Mouse (Mus musculus): ENCODE results near the gene Tnp1. TPM values are rescaled to one million over a fixed set of nuclear protein-coding genes. Genes with fewer than 3 reads are reported as not detected.

Tnp1 gene
- polyA plus RNA-seq, 1 experiment from 2014 or later: not detected

GRCm38 (mm10) chr1:73053545-73054326 lies 38.0 kb upstream of the Tnp1 start:
- 50% methylated on average over 9 of the region's 9 CpGs for WGBS
- H3K4me3 ChIP-seq (ENCODE audit: low read depth, low read length): no peak overlapping the region
- no peak overlapping the region for H3K9ac ChIP-seq (replicated peaks; ENCODE audit: low read length)
- ATAC-seq (replicated peaks; ENCODE audit: insufficient number of reproducible peaks, low FRiP score, low TSS enrichment, low read depth): no peak
- H3K27ac ChIP-seq (replicated peaks; ENCODE audit: low read depth, low read length): no peak overlapping the region
- H3K4me1 ChIP-seq (ENCODE audit: control insufficient read depth, insufficient read depth, low read length): no peaks in the 10 kb centered on the region
- H3K27me3 ChIP-seq (ENCODE audit: control insufficient read depth, insufficient read depth, low read length): no peaks in the 10 kb centered on the region
- DNase-seq (ENCODE audit: low spot score): no peak
- H3K4me2 ChIP-seq (ENCODE audit: low read depth, low read length): no peak overlapping the region
- no peaks in the 10 kb centered on the region for H3K9me3 ChIP-seq (replicated peaks; ENCODE audit: control insufficient read depth, low read length)
- H3K36me3 ChIP-seq (replicated peaks; ENCODE audit: control insufficient read depth, insufficient read depth, low read depth, low read length): no peaks in the 10 kb centered on the region

- no peak for ATAC-seq (replicated peaks; ENCODE audit: insufficient number of reproducible peaks, low FRiP score, low TSS enrichment, low read depth)
- Histone ChIP-seq H3K27me3 (ENCODE audit: control insufficient read depth, insufficient read depth, low read length) (no peaks in the 10 kb centered on the region), H3K4me1 (ENCODE audit: control insufficient read depth, insufficient read depth, low read length) (no peaks in the 10 kb centered on the region), H3K36me3 (replicated peaks; ENCODE audit: control insufficient read depth, insufficient read depth, low read depth, low read length) (no peaks in the 10 kb centered on the region), H3K9ac (replicated peaks; ENCODE audit: low read length) (no peak overlapping the region), H3K27ac (replicated peaks; ENCODE audit: low read depth, low read length) (no peak overlapping the region), H3K4me3 (ENCODE audit: low read depth, low read length) (no peak overlapping the region), H3K9me3 (replicated peaks; ENCODE audit: control insufficient read depth, low read length) (no peaks in the 10 kb centered on the region), H3K4me2 (ENCODE audit: low read depth, low read length) (no peak overlapping the region)
- DNase-seq (ENCODE audit: low spot score): no peak
- 90% methylated on average over 5 of the region's 6 CpGs for WGBS
Measured at GRCm38 (mm10) chr1:73046896-73047672, 31.4 kb upstream of the Tnp1 start.

DNA sequence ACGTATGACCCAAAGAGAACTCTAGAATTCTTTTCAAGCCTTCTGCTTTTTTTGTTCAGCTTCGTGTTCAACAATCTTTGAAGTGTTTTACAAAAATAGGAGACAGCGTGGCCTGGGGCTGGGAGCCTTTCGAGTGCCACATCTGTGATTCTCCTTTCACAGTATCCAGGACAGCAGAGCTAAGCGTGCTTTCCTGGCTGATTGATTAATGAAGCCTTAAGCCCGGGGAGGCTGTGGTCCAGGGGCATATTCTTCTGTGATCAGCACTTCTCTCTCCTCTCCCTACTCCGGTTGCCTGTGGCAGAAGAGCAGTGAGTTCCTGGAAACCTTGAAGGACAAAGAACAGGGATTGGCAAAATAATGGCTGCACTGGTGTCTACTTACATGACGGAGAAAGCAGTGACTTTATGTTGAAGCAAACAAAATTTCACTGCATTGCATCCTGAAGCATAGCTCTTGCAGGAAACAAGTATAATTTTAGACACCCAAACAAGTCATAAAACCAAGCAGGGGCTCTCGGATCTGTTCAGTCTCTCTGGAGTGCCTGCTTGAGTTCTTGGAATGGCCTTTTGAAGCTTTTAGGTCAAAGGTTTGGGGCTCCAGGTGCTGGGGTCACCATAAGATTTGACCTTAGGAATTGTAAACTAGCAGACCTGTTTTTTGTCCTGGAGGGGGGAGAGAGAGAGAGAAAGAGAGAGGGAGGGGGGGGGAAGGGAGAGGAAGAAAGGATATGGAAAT lies 30.4 kb upstream of the Tnp1 start:
- Histone ChIP-seq H3K27me3 (ENCODE audit: control insufficient read depth, insufficient read depth, low read length) (no peaks in the 10 kb centered on the region), H3K4me3 (ENCODE audit: low read depth, low read length) (no peak overlapping the region), H3K4me2 (ENCODE audit: low read depth, low read length) (no peak overlapping the region), H3K9ac (replicated peaks; ENCODE audit: low read length) (no peak overlapping the region), H3K9me3 (replicated peaks; ENCODE audit: control insufficient read depth, low read length) (no peaks in the 10 kb centered on the region), H3K36me3 (replicated peaks; ENCODE audit: control insufficient read depth, insufficient read depth, low read depth, low read length) (no peaks in the 10 kb centered on the region), H3K4me1 (ENCODE audit: control insufficient read depth, insufficient read depth, low read length) (no peaks in the 10 kb centered on the region), H3K27ac (replicated peaks; ENCODE audit: low read depth, low read length) (no peak overlapping the region)
- ATAC-seq (replicated peaks; ENCODE audit: insufficient number of reproducible peaks, low FRiP score, low TSS enrichment, low read depth) (no peak), DNase-seq (ENCODE audit: low spot score) (no peak)
- WGBS: 26% methylated on average over 9 of the region's 9 CpGs

DNA sequence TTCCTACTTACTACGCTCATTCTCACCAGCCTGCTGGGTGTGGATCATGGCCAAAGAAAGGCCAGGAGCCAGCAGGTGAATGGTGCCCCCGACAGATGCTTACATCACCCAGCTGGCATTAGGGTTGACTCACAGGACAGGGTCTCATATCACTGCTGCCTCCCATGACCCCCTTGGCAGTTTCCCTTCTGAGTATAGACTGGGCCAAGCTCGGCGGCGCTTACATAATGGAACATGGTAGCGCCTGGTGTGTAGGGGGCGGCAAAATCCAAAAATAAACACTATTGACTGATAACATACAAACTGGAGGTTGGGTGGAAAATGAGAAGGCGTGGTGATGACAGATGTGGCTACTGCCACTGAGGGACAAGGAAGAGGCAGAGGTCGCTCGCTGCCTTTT lies 28.0 kb upstream of the Tnp1 start:
- H3K4me2 ChIP-seq (ENCODE audit: low read depth, low read length): no peak overlapping the region
- no peaks in the 10 kb centered on the region for H3K27me3 ChIP-seq (ENCODE audit: control insufficient read depth, insufficient read depth, low read length)
- no peak overlapping the region for H3K9ac ChIP-seq (replicated peaks; ENCODE audit: low read length)
- no peak for DNase-seq (ENCODE audit: low spot score)
- no peak for ATAC-seq (replicated peaks; ENCODE audit: insufficient number of reproducible peaks, low FRiP score, low TSS enrichment, low read depth)
- no peak overlapping the region for H3K27ac ChIP-seq (replicated peaks; ENCODE audit: low read depth, low read length)
- H3K9me3 ChIP-seq (replicated peaks; ENCODE audit: control insufficient read depth, low read length): no peaks in the 10 kb centered on the region
- WGBS: 91% methylated on average over 10 of the region's 10 CpGs
- H3K4me3 ChIP-seq (ENCODE audit: low read depth, low read length): no peak overlapping the region
- no peaks in the 10 kb centered on the region for H3K36me3 ChIP-seq (replicated peaks; ENCODE audit: control insufficient read depth, insufficient read depth, low read depth, low read length)
- H3K4me1 ChIP-seq (ENCODE audit: control insufficient read depth, insufficient read depth, low read length): no peaks in the 10 kb centered on the region

DNA sequence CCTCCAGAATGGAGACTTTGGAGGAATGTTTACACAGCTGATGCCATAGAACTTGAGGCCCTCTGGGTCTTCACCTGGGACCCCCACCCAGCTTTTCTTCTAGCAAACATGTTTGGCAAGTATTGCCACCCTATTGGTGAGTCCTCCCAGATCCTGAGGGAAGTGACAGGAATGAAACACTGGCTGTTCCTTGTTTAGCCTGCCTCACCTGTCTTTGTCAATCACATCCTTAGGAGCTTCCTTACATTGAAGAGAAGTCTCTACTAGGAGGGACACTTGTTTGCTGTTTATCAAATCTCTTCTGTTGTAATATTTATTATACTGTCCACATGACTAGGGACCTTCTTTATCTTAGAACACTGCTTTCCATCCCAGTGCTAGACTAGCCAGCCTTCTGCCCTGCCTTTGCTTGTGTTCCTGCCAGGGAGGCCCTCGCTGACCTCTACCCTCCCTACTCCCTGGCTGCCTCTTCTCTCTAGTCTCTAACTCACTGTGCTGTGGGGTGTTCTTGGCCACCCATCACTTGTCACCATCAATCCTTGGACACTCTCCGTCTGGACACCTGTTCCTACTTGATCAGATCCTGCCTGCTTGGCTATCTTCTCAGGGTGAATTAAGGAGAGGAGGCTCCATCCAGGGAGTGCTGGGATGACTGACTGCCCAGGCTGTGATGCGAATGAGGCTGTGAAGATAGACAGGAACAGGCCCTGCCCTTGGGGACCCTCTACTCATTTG lies 25.1 kb upstream of the Tnp1 start:
- H3K36me3 ChIP-seq (replicated peaks; ENCODE audit: control insufficient read depth, insufficient read depth, low read depth, low read length): no peaks in the 10 kb centered on the region
- H3K9ac ChIP-seq (replicated peaks; ENCODE audit: low read length): no peak overlapping the region
- H3K4me3 ChIP-seq (ENCODE audit: low read depth, low read length): no peak overlapping the region
- no peaks in the 10 kb centered on the region for H3K4me1 ChIP-seq (ENCODE audit: control insufficient read depth, insufficient read depth, low read length)
- no peak overlapping the region for H3K27ac ChIP-seq (replicated peaks; ENCODE audit: low read depth, low read length)
- no peak overlapping the region for H3K4me2 ChIP-seq (ENCODE audit: low read depth, low read length)
- ATAC-seq (replicated peaks; ENCODE audit: insufficient number of reproducible peaks, low FRiP score, low TSS enrichment, low read depth) (no peak), DNase-seq (ENCODE audit: low spot score) (no peak)
- H3K9me3 ChIP-seq (replicated peaks; ENCODE audit: control insufficient read depth, low read length): no peaks in the 10 kb centered on the region
- H3K27me3 ChIP-seq (ENCODE audit: control insufficient read depth, insufficient read depth, low read length): no peaks in the 10 kb centered on the region
- WGBS: 78% methylated on average over 3 of the region's 3 CpGs

DNA sequence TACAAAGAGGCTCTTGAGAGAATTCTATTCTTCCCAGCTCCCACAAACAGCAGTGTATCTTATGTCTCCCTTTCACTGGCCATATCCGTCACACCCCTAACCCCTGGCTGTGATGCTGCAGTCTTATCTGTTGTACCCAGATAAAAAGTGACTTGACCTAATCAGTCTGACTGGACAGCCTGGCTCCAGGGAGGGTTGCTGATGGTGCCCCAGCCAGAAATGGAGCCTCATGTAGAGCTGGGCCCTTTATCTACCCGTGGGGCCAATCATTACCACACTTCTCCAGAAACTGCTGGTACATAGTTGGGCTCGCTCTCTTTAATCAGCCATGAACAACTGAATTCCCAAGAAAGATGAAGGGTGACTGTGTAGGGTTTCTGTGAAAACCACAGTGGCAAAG lies 22.8 kb upstream of the Tnp1 start:
- Histone ChIP-seq H3K4me2 (ENCODE audit: low read depth, low read length) (no peak overlapping the region), H3K9me3 (replicated peaks; ENCODE audit: control insufficient read depth, low read length) (no peaks in the 10 kb centered on the region), H3K9ac (replicated peaks; ENCODE audit: low read length) (no peak overlapping the region), H3K4me3 (ENCODE audit: low read depth, low read length) (no peak overlapping the region), H3K27me3 (ENCODE audit: control insufficient read depth, insufficient read depth, low read length) (no peaks in the 10 kb centered on the region), H3K4me1 (ENCODE audit: control insufficient read depth, insufficient read depth, low read length) (no peaks in the 10 kb centered on the region), H3K27ac (replicated peaks; ENCODE audit: low read depth, low read length) (no peak overlapping the region), H3K36me3 (replicated peaks; ENCODE audit: control insufficient read depth, insufficient read depth, low read depth, low read length) (no peaks in the 10 kb centered on the region)
- WGBS: 77% methylated on average over 3 of the region's 3 CpGs
- DNase-seq (ENCODE audit: low spot score) (no peak), ATAC-seq (replicated peaks; ENCODE audit: insufficient number of reproducible peaks, low FRiP score, low TSS enrichment, low read depth) (no peak)

DNA sequence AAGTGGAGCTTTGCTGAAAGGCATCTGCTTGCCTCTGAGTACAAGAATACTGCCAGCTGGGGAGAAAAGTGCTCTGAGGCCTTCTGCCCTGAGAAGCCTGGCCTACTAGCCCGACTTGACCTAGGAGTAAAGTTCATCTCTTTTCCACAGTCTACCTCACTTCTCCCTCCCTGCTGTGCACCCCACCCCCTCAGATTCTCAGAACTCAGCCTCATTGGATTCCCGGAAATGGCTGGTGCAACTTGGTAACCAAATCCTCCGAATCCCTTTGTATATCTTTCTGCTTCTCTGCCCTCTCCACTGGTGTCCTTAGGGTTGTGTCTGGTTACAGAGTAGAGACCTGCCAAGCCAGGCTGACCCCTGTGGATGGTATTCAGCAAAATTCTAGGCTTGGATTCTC lies 20.8 kb upstream of the Tnp1 start:
- no peaks in the 10 kb centered on the region for H3K27me3 ChIP-seq (ENCODE audit: control insufficient read depth, insufficient read depth, low read length)
- WGBS: 37% methylated on average over 3 of the region's 3 CpGs
- H3K36me3 ChIP-seq (replicated peaks; ENCODE audit: control insufficient read depth, insufficient read depth, low read depth, low read length): no peaks in the 10 kb centered on the region
- H3K4me3 ChIP-seq (ENCODE audit: low read depth, low read length): no peak overlapping the region
- H3K4me1 ChIP-seq (ENCODE audit: control insufficient read depth, insufficient read depth, low read length): no peaks in the 10 kb centered on the region
- no peaks in the 10 kb centered on the region for H3K9me3 ChIP-seq (replicated peaks; ENCODE audit: control insufficient read depth, low read length)
- no peak overlapping the region for H3K9ac ChIP-seq (replicated peaks; ENCODE audit: low read length)
- no peak for ATAC-seq (replicated peaks; ENCODE audit: insufficient number of reproducible peaks, low FRiP score, low TSS enrichment, low read depth)
- no peak overlapping the region for H3K27ac ChIP-seq (replicated peaks; ENCODE audit: low read depth, low read length)
- H3K4me2 ChIP-seq (ENCODE audit: low read depth, low read length): no peak overlapping the region
- DNase-seq (ENCODE audit: low spot score): peak; percentile 6

All from embryonic facial prominence, embryonic 11.5 days (tissue).